Mouse (Mus musculus) heart, embryonic 16.5 days (tissue): Measurements from ENCODE around the gene Pigx. TPM values are rescaled to one million over a fixed set of nuclear protein-coding genes. Genes with fewer than 3 reads are reported as not detected.
"Not testable (repeated sequence)": the region's sequence is repeated elsewhere in the genome, so short reads cannot be mapped to it uniquely, and the experiment has no call there.

Source experiments
- ATAC-seq: fragments of 200-750 bp; cut with Nextera tagmentation; replicated peaks from 2 replicates; pipeline ENCODE4 v1.8.0; 2017; ENCODE audit warnings: moderate number of reproducible peaks; ENCODE audit not compliant: insufficient read depth, low FRiP score; ENCODE audit errors: extremely low read depth
- H3K27ac ChIP-seq: fragments of 300-500 bp; sonication (generic); 2 replicates; pipeline ENCODE4 v1.5.1; 2014; ENCODE audit warnings: mild to moderate bottlenecking, low read length, control low read depth, moderate library complexity
- H3K27me3 ChIP-seq: fragments of 300-500 bp; sonication (generic); 2 replicates; pipeline ENCODE4 v1.6.1; 2014; ENCODE audit warnings: low read length, mixed read lengths; ENCODE audit not compliant: control insufficient read depth, insufficient read depth
- H3K36me3 ChIP-seq: fragments of 300-500 bp; sonication (generic); 2 replicates; pipeline ENCODE4 v1.6.1; 2014; ENCODE audit not compliant: control insufficient read depth, insufficient read depth
- H3K4me1 ChIP-seq: fragments of 300-500 bp; sonication (generic); 2 replicates; pipeline ENCODE4 v1.6.1; 2014; ENCODE audit warnings: low read length, mixed read lengths; ENCODE audit not compliant: control insufficient read depth, insufficient read depth
- H3K4me2 ChIP-seq: fragments of 300-500 bp; sonication (generic); 2 replicates; pipeline ENCODE4 v1.6.1; 2014; ENCODE audit warnings: low read depth, mild to moderate bottlenecking, control low read depth, low read length
- H3K4me3 ChIP-seq: fragments of 300-500 bp; sonication (generic); 2 replicates; pipeline ENCODE4 v1.5.1; 2014; ENCODE audit warnings: mild to moderate bottlenecking, control low read depth, low read length
- H3K9ac ChIP-seq: fragments of 300-500 bp; sonication (generic); 2 replicates; pipeline ENCODE4 v1.6.1; 2014; ENCODE audit warnings: low read length, control low read depth
- H3K9me3 ChIP-seq: fragments of 300-500 bp; sonication (generic); replicated peaks from 2 replicates; pipeline ENCODE4 v1.6.1; 2016; ENCODE audit warnings: low read length; ENCODE audit not compliant: control insufficient read depth
- WGBS: fragments of 180-500 bp; shearing (Covaris S2); extraction: QIAGEN DNeasy Blood & Tissue Kit; methylation state at CpG from one replicate; pipeline ENCODE4 v1.1.7; 2014; 5-methylcytosine and 5-hydroxymethylcytosine counted together
- polyA plus RNA-seq: library from polyadenylated mRNA; unstranded; fragments of >200 nt; fragmentation: Nextera tagmentation; extraction: Ambion mirVana; gene quantifications from 2 replicates; pipeline ENCODE4 v1.2.1, GENCODE M21; 2015

Pigx gene
- polyA plus RNA-seq, 1 experiment from 2014 or later: 73.0 TPM

- peaks cover 13% of the 10 kb centered on the region for H3K4me1 ChIP-seq
- H3K4me3 ChIP-seq: no peak overlapping the region
- H3K27ac ChIP-seq: no peak overlapping the region
- H3K9ac ChIP-seq: no peak overlapping the region
- no peak for ATAC-seq
- peaks cover 2% of the 10 kb centered on the region; the same call in 1 of the 2 replicates for H3K9me3 ChIP-seq
- WGBS: 89% methylated on average over 13 of the region's 13 CpGs
- H3K27me3 ChIP-seq: no peaks in the 10 kb centered on the region
- no peak overlapping the region for H3K4me2 ChIP-seq
- H3K36me3 ChIP-seq: peaks cover 17% of the 10 kb centered on the region
Observed at GRCm38 (mm10) chr16:32102295-32102694, 2.8 kb upstream of the Pigx start.

DNA sequence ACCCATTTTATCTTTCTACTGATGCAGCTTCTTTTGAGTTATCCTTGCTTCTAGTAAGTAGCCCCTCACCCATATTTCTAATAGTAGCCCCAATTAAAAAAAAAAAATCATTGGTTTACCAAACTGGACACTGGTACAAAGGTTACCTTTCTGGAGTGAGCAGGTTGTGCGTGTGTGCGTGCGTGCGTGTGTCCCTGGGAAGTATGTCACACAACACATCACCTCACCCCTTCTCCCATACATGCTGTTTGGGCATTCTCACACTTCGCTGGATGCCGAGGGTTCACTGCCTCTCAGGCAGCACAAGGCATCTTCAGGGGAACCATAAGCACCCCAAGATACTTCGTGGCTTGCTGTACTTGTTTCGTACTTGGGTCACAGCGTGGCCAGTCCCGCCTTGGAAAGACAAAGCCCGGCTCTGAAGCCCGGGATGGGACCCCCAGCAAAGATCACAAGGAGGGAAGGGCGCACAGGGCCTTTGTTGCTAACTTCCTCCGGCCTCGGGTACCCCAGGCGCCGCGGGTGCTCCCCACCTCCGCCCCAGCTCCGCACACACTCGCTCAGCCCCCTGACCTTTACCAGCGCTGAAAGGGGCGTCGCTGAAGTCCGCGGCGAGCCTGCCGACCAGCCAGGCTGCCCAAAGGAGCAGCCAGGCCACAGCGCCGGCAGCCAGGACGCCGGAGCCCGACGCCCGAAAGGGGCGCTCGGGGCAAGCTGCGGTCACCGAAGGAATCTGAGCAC is 473 bp downstream of the Pigx start:
- Histone ChIP-seq H3K4me1 (peaks cover 13% of the 10 kb centered on the region), H3K36me3 (peaks cover 12% of the 10 kb centered on the region), H3K9ac (peak overlapping the region; percentile 89), H3K9me3 (no peaks in the 10 kb centered on the region), H3K4me3 (peak overlapping the region; percentile 80), H3K27ac (peak overlapping the region; percentile 85), H3K4me2 (peak overlapping the region; percentile 77), H3K27me3 (no peaks in the 10 kb centered on the region)
- under 1% methylated on average over 39 of the region's 39 CpGs for WGBS
- ATAC-seq: peak; percentile 76

DNA sequence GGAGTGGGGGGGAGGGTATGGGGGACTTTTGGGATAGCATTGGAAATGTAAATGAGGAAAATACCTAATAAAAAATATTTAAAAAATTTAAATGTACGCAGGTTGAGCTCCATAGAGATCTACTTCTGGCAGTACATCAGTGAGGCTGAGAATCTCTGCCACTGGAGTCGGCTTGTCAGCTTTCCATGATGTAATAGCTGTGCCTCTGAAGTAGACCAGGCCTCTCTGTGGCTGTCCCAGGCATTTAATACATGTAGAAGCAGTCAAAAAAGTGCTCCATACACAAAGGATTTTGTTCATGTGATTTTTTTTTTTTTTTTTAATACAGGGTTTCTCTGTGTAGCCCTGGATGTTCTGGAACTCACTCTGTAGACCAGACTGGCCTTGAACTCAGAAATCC is 1.8 kb downstream of the Pigx start:
- not testable (repeated sequence) for H3K9me3 ChIP-seq, H3K27ac ChIP-seq, ATAC-seq, H3K4me2 ChIP-seq, H3K4me3 ChIP-seq, H3K9ac ChIP-seq, H3K27me3 ChIP-seq, H3K36me3 ChIP-seq
- H3K4me1 ChIP-seq: peaks cover 13% of the 10 kb centered on the region
- WGBS: 69% methylated on average over 2 of the region's 2 CpGs

- Histone ChIP-seq H3K4me1 (no peaks in the 10 kb centered on the region; the same call in 1 of the 2 replicates), H3K27me3 (no peaks in the 10 kb centered on the region), H3K4me2 (no peak overlapping the region), H3K36me3 (peaks cover 29% of the 10 kb centered on the region), H3K4me3 (no peak overlapping the region), H3K27ac (no peak overlapping the region), H3K9ac (no peak overlapping the region), H3K9me3 (no peaks in the 10 kb centered on the region)
- no peak for ATAC-seq
- 96% methylated on average over 7 of the region's 7 CpGs for WGBS
Observed at GRCm38 (mm10) chr16:32091466-32091865, 8.1 kb downstream of the Pigx start.

DNA sequence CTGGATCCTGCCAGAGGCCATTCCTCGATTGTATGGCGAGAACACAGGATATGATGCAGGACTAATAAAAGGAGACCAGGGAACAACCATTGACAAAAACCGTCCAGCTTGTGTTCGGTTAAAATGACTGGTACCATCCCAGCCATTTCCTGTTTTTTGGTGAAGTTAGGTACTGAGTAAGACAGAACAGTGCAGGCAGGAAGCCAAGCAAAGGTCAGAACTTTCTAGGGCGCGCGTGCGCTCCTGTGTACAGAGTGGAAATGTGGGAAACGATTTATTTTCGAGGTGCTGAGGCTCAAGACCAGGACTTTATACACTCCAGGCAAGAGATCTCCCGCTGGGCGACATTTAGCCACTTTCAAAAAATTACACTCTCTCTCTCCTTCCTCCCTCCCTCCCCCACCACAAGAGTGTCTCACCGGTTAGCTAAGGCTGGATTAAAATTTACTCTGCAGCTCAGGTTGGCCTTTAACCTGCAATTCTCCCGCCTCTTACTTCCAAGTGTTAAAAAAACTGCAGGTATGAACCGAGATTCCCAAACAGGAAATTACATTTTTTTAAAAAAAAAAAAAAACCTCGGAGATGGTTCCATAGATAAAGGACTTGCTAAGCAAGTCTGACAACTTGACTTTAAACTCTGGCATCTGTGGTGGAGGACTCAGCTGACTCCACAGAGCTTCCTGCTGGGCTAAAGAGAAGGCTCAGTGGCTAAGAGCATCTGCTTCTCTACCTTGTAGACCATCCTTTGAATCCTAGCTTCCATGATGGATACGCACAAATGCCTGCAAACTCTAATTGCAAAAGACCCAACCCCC is 11.7 kb downstream of the Pigx start:
- Histone ChIP-seq H3K9ac (no peak overlapping the region), H3K36me3 (peaks cover 25% of the 10 kb centered on the region), H3K4me3 (no peak overlapping the region), H3K4me1 (no peaks in the 10 kb centered on the region; the same call in 1 of the 2 replicates), H3K4me2 (peak overlapping the region; percentile 25), H3K9me3 (no peaks in the 10 kb centered on the region), H3K27ac (peak overlapping the region; percentile 25; the same call in 1 of the 2 replicates), H3K27me3 (no peaks in the 10 kb centered on the region)
- ATAC-seq: no peak
- 65% methylated on average over 17 of the region's 17 CpGs for WGBS

- under 1% methylated on average over 42 of the region's 60 CpGs for WGBS
- peak; percentile 95 for ATAC-seq
Observed at GRCm38 (mm10) chr16:32078991-32079511, 20.5 kb downstream of the Pigx start, which contains the start of gene Pak2. Gene Pak2 (minus strand): TSS chr16:32079342.

GRCm38 (mm10) chr16:32078408-32078990 is 21.0 kb downstream of the Pigx start:
- Histone ChIP-seq H3K4me1 (peaks cover 23% of the 10 kb centered on the region), H3K9ac (peak overlapping the region; percentile 100), H3K27ac (peak overlapping the region; percentile 98), H3K9me3 (no peaks in the 10 kb centered on the region), H3K27me3 (no peaks in the 10 kb centered on the region), H3K4me2 (peak overlapping the region; percentile 87), H3K36me3 (no peaks in the 10 kb centered on the region), H3K4me3 (peak overlapping the region; percentile 87)
- under 1% methylated on average over 30 of the region's 30 CpGs for WGBS
- no peak for ATAC-seq

More at GRCm38 (mm10) chr16:32078991-32079511, 20.5 kb downstream of the Pigx start, which contains the start of gene Pak2:
- Histone ChIP-seq H3K4me3 (peak within 1 kb of the TSS; percentile 87), H3K27me3 (no peaks in the 10 kb centered on the region), H3K9ac (peak within 1 kb of the TSS; percentile 100), H3K4me1 (peaks cover 23% of the 10 kb centered on the region), H3K36me3 (no peaks in the 10 kb centered on the region), H3K9me3 (no peaks in the 10 kb centered on the region), H3K4me2 (peak within 1 kb of the TSS; percentile 87), H3K27ac (peak within 1 kb of the TSS; percentile 98)

DNA sequence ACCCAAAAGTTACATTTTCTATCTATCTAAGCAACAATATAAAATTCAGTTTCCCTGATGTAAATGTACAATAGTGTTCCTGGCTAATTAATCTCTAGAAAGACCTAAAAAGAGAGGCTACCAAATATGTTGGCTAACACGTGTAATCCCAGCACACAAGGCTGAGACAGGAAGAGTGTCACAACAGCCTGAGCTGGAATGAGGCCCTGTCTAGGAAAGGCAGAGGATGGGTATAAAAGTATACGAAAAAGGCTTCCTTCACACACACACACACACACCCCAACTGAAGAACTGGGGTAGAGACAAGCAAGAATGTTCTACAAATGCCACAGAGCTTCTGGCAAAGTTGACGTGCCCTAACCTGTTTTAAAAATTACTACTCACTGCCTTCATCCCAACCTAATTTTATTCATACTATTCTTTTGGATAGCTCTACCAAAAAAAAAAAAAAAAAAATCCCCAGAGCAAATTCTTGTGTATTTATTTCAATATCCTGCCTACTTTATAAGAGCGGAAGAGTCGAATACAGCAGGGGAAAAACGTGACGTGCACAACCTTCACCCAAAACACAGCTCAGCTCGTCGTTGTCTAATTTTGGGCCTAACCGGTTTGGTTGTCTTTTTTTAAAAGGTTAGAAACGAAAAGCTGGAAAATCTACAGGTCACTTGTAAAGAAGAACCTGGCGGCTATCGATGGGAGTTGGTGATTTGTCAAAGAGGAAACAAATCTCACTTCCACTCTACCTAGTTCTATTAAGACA is 21.7 kb downstream of the Pigx start:
- H3K36me3 ChIP-seq: no peaks in the 10 kb centered on the region
- 4% methylated on average over 13 of the region's 13 CpGs for WGBS
- ATAC-seq: no peak
- H3K27ac ChIP-seq: peak overlapping the region; percentile 98
- no peaks in the 10 kb centered on the region for H3K27me3 ChIP-seq
- H3K9ac ChIP-seq: peak overlapping the region; percentile 100
- no peaks in the 10 kb centered on the region for H3K9me3 ChIP-seq
- H3K4me3 ChIP-seq: peak overlapping the region; percentile 87
- peaks cover 23% of the 10 kb centered on the region for H3K4me1 ChIP-seq
- peak overlapping the region; percentile 87 for H3K4me2 ChIP-seq
